Mouse (Mus musculus): ENCODE data around the gene Washc4. TPM values are rescaled to one million over a fixed set of nuclear protein-coding genes. Genes with fewer than 3 reads are reported as not detected.

Gene Washc4
- 1.5 and 2.2 TPM in 2 replicates for polyA plus RNA-seq (2012)

DNA sequence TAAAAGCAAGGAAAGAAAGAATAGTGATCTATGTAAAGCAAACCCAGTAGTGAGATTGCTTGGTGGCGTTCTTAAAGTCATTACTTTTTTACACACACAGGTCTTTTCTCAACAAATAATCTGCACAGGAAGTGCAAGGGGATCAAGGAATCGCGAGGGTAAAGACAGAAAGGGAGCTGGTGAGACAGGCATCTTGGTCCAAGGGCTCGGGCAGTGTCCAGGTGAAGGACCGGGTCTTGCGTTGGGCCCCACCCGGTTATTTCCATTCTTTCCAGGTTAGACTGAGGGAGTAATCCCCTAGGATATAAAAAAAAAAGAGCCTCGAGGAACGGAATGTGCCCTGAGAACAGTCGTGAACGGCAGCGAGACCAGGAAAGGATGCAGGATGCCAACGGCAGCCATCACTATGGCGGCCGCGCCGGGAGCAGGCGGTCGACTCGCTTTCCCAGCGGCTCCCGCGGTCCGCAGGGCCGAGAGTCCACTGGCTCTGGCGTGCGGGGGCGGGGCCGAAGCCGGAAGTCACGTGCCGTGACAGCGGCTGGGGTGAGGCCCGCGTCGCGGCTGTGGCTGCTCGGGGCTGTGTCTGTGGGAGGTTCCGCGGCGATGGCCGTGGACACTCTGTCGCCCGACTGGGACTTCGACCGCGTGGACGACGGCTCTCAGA, at the start of gene Washc4:
Gene Washc4 (plus strand): TSS at position 314 of the 664 bp plus-strand sequence.
- TF ChIP-seq GATA1 (IDR thresholded peaks at IDR 0.05; ENCODE audit: low read length), result no peak

DNA sequence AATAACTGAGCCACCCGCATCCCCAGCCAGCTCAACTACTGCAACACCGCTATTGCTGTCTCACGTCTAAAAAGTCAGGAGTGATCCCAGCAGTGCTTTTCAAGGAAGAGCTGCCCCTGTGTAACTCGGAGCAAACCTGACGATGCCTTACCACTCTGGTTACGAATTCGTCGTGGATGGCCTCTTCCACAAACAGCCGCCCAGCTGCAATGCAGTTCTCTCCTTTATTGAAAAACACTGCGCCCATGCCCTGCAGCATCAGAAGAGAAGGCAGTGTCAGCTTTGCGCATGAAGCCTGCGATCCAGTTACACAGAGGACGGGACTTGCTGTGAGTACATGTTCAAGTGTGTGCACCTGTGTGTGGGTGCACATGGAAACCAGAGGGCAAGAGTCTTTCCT, 46.2 kb upstream of the Washc4 start:
- no peak for TF ChIP-seq GATA1 (IDR thresholded peaks at IDR 0.05; ENCODE audit: low read length)

DNA sequence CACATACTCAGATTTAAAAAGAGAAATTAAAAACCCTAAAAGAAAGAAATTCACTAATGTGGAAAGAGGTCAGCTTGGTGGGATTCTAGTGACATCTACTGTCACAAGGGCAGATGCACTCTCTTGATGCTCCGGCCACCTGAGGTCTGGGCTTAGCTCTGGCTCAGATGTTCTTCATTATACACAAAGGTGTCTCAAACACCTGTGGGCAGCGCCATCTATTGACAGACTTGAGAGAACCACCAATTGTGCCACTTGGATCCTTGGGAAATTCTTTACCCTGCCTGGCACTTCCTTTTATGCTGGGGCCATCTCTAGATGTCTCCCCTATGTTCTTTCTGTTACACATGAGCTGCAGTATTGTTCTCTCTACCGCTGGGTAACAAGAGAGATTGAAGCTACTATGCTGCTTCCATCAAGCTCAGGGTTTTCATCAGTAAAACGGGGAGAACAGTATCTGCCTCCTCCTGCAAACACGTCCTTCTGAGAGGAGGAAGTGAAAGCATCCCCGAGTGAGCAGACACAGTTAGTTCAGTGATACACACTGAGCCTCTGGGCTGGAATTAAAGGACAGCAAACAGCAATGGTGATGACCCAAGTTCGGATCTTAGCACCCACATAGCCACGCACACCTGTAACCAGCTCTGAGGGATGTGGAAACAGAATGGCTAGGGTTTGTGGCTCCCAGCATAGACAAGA, 34.4 kb upstream of the Washc4 start:
- no peak for TF ChIP-seq GATA1 (IDR thresholded peaks at IDR 0.05; ENCODE audit: low read length)

DNA sequence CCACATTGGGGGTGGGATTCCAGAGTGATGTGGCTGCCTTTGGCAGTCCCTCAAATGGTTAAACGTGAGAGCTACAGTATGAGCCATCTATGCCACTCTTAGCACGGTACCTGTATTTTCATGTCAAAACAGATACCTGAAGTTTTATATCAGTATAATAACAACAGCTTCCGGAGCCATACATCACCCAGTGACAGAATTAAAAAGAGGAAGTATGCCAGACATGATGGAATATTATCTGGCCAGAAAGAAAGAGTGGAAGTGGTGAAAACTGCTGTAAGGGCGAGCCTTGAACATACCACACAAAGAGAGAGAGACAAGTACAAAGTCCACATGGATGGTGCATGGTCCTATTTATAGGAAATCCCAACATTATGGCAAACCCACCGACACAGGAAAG, 32.2 kb upstream of the Washc4 start:
- no peak for TF ChIP-seq GATA1 (IDR thresholded peaks at IDR 0.05; ENCODE audit: low read length)

DNA sequence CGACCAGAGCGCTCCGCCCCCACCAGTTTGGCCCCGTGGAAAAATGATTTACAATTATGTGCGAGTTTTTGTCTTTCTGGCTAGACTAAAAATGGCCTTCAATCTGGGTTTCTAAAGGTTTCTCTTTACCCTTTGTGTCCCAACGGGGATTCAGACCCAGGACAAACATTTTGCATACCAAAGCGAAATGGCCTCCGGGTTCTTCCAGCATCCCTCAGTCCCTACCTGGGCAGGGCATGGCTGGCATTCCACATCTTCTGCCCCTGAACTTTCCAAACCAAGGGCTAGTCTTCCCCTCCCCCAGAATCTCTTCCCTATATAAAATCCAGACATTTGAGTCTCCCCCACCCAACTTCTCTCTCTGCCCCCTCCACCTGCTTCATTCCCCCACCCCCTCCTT, 29.8 kb upstream of the Washc4 start:
- no peak for TF ChIP-seq GATA1 (IDR thresholded peaks at IDR 0.05; ENCODE audit: low read length)

DNA sequence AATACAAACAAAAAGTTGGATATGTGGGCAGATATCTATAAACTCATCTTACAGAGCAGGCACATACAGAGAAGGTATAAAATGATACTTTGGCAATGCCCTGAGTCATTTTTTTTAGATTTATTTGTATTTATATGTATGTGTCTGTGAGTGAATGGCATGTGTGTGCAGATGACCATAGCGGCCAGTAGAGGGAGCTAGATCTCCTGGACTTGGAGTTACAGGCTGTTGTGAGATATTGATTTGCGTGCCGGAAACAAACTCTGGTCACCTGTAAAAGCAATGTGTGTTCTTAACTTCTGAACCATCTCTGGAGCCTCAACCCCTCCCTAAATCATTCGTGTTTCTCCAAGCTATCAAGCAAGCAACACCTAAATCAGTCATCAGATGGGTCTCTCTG, 22.6 kb upstream of the Washc4 start:
- no peak for TF ChIP-seq GATA1 (IDR thresholded peaks at IDR 0.05; ENCODE audit: low read length)

DNA sequence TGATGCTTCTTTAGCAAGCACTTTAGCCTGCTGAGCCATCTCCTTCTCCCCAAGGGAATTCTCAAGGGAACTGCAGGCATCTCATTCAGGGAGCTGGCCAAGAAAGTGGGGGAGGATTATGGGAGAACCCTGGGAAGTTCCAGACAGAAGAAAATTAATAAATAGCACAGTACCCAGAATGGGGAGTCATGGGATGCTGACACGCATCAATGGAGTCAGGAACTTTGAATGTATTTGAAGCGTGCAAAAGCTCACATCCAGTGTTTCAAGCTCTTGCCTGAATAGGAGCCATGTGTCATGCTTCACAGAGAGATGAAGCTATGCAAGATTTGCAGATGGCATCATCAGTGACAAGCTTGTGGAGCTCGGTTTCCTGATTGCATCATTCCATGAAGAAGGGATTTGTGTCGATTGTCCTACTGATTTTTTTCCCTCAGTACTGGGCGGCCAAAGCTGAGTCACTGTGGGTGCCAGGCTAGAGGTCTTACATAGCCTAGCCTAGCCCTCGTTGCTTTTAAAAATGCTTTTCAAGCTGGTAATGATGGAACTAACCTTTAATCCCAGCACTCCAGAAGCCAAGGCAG, 13.1 kb upstream of the Washc4 start:
- no peak for TF ChIP-seq GATA1 (IDR thresholded peaks at IDR 0.05; ENCODE audit: low read length)

DNA sequence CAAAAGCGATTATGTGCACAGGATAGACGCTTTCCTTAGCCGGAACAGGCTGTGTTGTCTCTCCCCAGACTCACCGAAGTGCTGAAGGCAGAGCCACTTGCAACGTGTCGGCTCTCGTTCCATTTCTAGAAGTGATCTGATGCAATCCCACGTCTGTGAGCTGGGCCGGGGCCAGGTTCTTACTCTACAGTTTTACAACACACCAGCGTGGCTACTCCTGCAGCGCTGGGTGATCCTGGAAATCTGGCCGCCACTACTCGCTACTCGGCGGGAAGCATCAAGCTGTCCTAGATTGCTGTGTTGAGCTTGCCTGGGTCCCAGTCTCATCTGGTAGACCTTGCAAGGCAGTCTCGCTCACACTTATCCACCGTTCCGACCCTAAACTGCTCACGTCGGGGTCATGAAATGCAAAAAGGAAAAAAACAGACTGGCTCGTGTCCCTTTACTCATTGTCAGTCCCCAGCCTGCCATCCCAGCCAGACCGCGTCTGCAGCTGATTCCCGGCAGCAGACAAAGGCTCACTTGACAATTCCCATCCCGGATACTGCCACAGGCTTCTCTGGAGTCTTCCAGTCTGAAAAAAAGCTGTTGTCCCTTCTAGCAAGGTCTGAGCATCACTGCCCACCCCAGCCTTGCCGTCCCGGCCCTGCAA, 10.2 kb upstream of the Washc4 start:
- TF ChIP-seq GATA1 (IDR thresholded peaks at IDR 0.05; ENCODE audit: low read length), result no peak

DNA sequence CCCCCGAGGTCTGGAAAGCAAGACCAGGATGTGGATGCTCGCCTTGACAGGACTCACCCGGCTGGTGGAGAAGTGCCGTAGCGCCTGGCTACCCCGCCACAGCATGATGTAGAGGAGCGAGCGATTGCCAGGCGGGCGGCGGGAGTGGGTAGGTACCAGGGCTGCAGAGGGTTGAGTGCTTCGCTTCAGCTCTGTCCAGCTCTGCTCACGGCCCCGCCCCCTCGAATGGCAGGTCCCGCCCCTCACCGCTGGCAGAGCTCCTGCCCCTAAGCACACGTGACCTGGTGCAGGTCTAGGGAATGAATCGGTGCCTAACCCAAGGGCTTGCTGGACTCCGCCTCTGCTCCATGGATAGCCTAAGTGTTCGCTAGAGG, 9.7 kb upstream of the Washc4 start, which contains the start of gene Aldh1l2:
Gene Aldh1l2 (minus strand): TSS at position 231 of the 374 bp plus-strand sequence.
- TF ChIP-seq GATA1 (IDR thresholded peaks at IDR 0.05; ENCODE audit: low read length), result no peak

DNA sequence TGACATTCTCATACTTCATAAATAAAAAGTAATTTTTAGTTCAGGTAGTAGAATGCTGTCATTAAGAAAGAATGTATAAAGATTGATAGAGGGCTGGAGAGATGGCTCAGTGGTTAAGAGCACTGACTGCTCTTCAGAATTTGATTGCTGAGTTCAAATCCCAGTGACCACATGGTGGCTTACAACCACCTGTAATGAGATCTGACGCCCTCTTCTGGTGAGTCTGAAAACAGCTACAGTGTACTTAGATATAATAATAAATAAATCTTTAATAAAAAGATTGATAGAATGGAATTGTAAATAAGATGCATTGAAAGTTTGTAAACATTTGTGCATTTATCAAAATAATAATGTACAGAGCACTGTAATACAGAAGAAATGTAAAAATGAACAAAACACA, 7.1 kb upstream of the Washc4 start:
- no peak for TF ChIP-seq GATA1 (IDR thresholded peaks at IDR 0.05; ENCODE audit: low read length)

DNA sequence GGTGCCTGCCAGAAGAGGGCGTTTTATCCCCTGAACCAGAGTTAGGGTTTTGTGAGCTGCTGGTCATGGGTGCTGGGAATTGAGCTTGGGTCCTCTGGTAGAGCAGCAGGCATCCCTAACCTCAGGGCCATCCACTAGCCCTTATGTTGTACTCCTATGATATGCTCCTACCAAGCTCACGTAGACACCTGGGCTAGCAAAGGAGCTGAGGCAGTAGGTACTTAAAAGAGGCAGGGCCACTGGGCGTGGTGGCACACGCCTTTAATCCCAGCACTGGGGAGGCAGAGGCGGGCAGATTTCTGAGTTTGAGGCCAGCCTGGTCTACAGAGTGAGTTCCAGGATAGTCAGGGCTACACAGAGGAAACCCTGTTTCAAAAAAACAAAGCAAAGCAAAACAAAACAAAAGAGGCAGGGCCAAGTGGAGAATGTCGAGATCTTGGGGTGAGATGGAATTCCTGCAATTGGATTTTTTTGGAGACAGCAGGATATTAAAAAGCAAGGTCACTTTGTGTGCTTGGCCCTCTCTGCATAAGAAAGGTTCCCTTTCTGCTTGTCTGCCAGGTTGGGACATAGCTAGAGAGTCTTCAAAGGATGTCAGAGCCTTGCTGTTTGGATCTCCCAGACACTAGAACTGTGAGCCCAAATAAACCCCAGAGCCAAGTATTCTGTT, 4.1 kb upstream of the Washc4 start:
- TF ChIP-seq GATA1 (IDR thresholded peaks at IDR 0.05; ENCODE audit: low read length), result no peak

DNA sequence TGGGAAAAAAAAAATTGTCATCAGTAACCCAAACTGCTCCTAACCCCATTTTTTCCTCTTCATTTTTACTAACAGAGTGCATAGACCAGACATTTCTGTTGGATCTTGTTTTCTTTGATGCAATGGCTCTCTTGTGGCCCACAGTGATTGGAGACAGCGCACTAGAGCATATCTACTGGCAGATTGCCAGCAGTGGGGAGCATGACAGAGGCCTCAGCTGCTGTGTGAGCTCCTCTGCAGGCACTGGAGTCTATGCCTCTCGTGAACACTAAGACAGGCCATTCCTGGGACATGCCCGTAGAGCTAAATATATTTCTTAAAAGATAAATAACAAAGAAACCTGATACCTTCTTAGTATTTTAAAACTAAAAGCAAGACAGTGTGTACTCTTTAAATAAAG, 3.5 kb upstream of the Washc4 start:
- TF ChIP-seq GATA1 (IDR thresholded peaks at IDR 0.05; ENCODE audit: low read length), result no peak

DNA sequence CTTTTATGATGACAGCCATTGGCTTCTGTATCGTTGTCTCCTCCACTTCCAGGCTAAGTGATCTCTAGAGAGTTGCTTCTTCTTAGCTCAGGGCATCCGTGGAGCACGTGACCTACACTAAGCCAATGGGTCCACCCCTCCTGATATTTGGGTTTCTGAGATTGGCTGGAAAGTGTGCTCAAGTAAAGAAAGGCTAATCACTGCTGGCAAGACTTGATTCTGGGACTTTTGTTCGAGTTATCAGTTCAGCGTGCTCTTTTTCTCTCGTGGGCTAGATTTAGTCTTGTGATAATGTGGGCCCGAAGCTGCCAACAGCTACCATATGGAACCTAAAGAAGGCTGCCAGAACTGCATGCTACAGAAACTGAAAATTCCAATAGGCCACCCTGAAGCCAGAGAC, 1.3 kb upstream of the Washc4 start:
- TF ChIP-seq GATA1 (IDR thresholded peaks at IDR 0.05; ENCODE audit: low read length), result no peak

DNA sequence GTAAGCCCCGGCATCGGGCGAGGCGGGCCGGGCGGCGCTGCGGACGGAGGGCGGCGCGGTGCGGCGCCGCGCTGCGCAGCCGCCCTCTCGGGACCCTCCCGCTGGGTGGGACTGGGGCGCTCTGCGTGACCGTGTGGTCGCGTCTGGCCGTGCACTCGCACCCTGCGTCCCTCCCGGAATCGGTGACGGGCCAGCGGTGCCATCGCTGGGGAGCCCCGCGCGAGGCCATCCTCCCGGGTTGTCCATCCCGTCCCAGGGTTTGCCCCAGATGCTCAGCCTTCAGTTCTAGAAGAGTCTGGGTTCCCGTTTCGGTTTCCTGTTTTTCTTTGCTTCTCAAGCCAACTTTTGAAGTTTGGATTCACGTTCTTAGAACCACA, 539 bp downstream of the Washc4 start:
- TF ChIP-seq GATA1 (IDR thresholded peaks at IDR 0.05; ENCODE audit: low read length), result no peak

DNA sequence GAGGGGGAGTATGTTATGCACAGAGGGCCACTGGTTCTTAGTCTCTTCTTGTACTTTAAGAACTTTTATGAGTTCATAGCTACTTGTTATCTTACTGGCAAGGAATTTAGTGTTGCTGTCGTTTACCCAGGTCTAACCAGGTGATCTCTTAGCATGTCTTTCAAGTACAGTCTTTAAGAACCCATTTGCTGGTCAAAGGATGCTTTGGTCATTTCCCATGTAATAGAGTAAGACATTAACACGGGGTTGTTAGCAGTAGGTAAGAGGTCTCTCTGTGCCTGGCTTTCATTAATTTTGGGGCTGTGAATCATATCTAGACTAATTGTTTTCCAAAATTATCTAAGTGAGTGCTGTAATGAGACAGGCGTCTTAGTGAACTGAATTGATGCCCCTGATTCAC, 1.8 kb downstream of the Washc4 start:
- TF ChIP-seq GATA1 (IDR thresholded peaks at IDR 0.05; ENCODE audit: low read length), result no peak

DNA sequence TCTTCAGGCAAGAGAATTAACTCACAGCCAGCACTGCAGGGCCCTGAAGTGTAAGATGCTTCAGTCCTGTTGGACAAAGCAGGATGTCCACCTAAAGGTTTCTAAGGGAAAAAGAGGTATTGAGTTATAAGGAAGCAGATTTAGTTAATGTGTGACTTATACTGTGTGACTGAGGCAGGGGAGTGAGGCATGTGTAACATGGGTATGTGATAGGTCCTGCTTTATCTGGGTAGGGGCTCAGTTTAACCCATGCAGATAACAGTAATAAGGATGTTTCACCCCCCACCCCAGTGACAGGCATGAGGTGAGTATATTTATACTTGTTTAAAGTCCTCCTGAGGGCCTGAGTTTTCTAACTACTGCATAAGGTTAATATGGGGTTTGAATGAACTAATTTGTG, 19.5 kb downstream of the Washc4 start:
- no peak for TF ChIP-seq GATA1 (IDR thresholded peaks at IDR 0.05; ENCODE audit: low read length)
